Mouse (Mus musculus) brain, embryonic 14.5 days (tissue): ENCODE measurements around the gene Mgst2. TPM values are rescaled to one million over a fixed set of nuclear protein-coding genes. Genes with fewer than 3 reads are reported as not detected.

ENCODE experiments used
- DNase-seq: peaks from one replicate; pipeline ENCODE4 v3.0.0-alpha.2; 2011; ENCODE audit warnings: low read depth
- CTCF ChIP-seq: fragments of 200-500 bp; IDR thresholded peaks from 2 replicates; pipeline ENCODE4 v1.5.1; 2012; ENCODE audit warnings: inconsistent platforms, mild to moderate bottlenecking, moderate library complexity, borderline replicate concordance; ENCODE audit not compliant: insufficient read depth, insufficient read length; ENCODE audit errors: extremely low read depth
- POLR2A ChIP-seq: fragments of 200-500 bp; IDR thresholded peaks from 2 replicates; pipeline ENCODE4 v1.6.1; 2012; ENCODE audit warnings: mild to moderate bottlenecking, inconsistent platforms, borderline replicate concordance; ENCODE audit not compliant: poor library complexity, insufficient read depth, insufficient read length, severe bottlenecking; ENCODE audit errors: extremely low read depth
- polyA plus RNA-seq: library from polyadenylated mRNA; depleted of rRNA; stranded (reverse); fragments of >200 nt; gene quantifications from 2 replicates; pipeline ENCODE4 v1.2.3, GENCODE M21; 2012

Mgst2 gene
- polyA plus RNA-seq, 1 experiment = 0.19 TPM

DNA sequence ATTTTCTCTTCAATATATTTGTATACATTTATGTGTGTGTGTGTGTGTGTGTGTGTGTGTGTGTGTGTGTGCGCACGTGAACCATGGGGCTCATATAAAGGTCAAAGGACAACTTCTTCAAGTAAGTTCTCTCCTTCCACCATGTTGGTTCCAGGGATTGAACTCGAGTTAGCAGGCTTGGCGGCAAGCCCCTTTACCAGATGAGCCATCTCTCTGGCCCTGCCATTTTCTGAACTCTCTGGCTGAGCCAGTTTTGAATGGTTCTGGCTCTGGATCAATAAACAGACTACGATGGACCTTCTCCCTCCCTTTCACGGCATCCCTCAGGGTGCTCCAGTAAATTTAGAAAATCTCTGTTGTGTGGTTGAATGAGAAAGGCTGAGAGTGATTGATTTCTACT is 26.6 kb downstream of the Mgst2 start:
- TF ChIP-seq POLR2A = no peak
- TF ChIP-seq CTCF = no peak
- no peak for DNase-seq

DNA sequence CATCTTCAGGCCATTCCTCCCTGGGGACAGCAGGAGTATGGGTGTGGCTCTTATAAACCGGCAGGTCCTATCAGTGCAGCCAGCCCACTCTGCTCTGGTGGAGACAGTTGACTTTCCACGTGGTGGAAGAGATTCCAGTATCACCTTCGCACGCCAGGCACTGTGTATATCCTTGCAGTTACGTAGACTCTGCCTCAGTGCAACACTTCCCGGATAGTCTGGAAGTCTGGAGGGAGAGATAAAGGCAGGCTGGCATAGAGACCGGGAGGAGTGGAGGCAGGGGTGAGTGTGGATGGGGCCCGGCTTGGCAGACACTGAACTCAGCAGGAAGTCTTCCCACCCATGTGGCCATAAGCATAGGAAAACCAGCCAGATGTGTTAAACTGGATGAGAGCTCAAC is 28.6 kb downstream of the Mgst2 start:
- TF ChIP-seq CTCF = no peak
- TF ChIP-seq POLR2A = no peak
- no peak for DNase-seq

DNA sequence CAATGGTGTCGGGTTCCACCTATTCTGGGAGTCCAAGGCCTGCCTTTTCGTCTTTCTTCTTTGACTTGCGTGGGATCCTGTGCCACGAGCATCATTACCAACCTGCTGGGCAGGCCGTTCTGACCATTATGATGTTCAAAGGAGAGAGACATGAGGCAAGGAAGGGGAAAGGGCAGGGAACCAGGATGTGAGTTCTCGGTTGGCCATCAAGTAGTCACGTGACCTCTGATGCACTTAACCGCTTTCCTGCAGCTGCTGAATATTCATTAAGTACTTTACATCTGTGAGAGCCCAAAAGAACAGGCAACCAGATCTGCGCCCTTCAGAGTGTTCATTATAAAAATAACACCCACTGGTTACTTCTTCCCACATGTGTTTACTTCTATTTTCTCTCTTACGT is 33.0 kb downstream of the Mgst2 start:
- TF ChIP-seq CTCF (no peak), POLR2A (no peak)

DNA sequence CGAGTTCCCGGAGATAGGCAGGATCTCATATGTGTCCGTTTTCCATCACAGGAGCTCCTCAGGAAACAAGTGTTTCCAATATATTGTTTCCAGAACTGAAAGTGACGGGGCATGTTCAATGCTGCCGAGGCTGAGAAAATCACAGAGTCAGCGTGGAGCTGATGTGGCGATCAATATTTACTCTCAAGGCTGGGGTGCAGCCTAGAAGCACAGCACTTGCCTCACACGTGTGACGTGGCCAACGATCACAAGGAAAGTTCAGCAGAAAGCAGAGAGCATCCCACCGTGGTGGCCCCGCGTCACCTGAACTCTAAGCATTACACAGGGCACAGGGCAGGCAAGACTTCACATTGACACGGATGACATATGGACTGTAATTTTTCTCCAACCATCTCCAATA is 34.4 kb downstream of the Mgst2 start:
- DNase-seq = no peak
- TF ChIP-seq POLR2A = no peak
- TF ChIP-seq CTCF = no peak

More for the DNA sequence above, 33.0 kb downstream of the Mgst2 start:
- DNase-seq = no peak

DNA sequence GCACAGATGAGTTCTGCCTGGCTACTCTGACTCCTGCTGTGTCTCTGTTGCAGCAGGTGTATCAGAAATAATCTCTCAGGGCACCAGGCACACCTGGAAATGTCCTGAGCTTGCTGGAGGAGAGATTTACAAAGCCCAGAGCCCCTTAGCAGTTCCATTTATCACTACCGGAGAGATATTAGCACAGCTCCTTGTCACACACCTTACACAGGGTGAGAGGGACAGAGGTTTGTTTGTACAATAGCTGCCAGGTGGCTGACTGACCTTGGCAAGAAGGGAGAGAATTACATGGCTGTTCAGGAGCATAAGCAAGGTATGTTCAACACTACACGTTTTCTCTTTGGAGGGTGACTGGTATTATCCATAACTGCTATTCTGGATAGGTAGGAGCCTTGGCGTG is 35.6 kb downstream of the Mgst2 start:
- no peak for TF ChIP-seq CTCF

DNA sequence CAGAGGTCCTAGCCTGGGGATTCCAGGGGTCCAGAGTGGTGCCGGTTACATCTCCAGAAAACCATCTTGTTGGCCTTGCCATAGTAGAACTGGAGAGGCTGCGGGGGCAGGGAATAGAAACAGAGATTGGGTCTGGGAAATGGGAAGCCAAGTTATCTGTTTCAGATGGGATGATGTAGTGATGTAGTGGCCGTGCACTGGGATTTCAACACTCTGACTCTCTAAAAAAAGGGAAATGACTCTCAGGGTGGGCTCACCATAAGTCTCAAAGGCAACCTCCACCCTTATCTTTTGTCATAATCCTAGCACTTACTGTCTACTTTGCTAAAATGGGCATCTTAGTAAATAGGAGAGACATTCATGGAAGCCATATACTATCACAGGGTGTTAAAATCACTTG is 37.8 kb downstream of the Mgst2 start:
- TF ChIP-seq POLR2A = no peak
- no peak for TF ChIP-seq CTCF
- no peak for DNase-seq

More for the DNA sequence above, 35.6 kb downstream of the Mgst2 start:
- no peak for DNase-seq

DNA sequence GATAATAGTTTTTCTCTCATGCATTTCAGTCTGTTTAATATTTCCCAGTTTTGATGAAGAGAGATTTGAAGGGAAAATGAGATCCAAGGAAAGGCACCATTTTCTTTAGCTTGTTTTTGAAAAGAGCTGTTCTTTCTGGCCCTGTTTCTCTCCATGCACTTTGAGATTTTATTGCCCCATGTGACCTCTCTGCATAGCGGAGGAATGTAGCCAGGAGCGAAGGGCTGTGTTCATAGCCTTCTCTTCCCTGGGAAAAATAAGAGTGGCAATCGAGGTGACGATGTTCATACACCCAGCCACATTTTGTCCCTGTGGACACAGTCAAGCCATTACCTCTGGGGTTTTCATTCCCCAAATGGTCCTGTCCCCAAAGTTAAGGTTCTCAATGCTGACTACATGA is 40.0 kb downstream of the Mgst2 start:
- no peak for DNase-seq
- TF ChIP-seq CTCF (no peak), POLR2A (no peak)

DNA sequence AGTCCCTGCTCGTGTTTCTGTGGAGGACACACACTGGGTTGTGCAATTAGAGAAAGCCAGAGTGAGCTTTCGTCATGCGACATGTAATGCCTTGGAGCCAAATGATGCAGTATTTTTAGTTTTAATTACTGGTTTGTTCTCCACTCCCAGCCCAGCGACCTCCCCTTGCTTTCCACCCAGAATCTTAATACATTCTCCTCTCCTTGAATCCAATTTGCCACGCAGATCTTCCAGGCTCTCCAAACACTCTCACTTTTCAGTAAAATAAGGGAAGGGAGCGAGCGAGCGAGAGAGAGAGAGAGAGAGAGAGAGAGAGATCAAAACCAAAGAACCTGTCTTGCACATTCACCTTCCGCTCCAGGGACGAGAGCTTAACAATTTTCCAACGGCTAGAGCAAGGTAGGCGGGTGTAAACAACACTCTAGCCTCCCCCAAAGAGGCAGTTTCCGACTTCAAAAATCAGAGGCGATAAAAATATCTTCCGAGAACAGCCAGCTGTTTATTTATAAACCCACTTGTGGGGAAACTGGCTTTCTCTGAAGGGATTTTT is 40.6 kb downstream of the Mgst2 start:
- TF ChIP-seq CTCF (no peak), POLR2A (no peak)
- peak; percentile 74 for DNase-seq

DNA sequence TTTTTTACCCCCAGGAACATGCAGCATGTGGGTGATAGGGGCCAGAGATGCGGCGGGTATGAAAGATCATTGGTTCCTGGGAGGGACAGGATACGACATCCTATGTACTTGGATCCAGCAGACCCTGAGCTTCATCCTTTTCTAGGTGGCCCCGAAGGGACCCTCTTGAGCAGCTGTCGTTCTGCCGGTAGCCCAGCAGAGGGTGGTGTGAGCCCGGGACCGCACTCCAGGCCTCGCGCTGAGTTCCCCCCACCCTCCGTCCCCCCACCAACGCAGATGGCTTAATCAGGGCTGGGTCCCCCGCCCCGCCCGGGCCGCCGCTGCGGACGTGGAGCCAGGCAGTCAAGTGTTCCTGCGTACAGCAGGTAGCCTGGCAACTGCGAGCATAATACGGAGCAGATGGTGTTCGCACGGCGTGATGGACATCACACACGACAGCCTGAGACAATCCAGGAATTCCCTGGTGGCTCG is 41.2 kb downstream of the Mgst2 start:
- peak; percentile 98 for DNase-seq

DNA sequence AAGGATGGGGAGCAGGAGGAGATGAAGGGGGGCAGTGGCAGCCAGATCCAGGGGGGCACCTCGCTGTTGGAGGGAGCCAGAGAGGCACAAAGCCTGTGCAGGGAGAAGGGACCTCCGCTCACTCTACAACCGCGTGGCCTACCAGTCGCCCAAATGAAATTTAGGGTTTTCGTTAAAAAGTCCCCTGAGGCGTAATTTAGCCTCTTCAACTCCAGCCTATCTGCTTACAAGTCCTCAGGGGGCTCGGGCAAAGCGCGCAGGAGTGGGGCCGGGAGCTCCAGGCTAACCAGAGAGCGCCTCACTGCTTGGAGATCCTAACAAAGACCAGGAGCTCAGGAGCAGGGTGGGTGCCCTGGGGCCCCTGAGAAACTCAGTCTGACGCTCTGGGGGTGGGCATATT is 41.8 kb downstream of the Mgst2 start:
- DNase-seq = peak; percentile 83
- TF ChIP-seq CTCF (no peak), POLR2A (no peak)

More for the DNA sequence above, 41.2 kb downstream of the Mgst2 start:
- TF ChIP-seq CTCF (peak; percentile 88), POLR2A (0 out of 2 replicates have a peak, but pooled peaks have one; percentile 21)

DNA sequence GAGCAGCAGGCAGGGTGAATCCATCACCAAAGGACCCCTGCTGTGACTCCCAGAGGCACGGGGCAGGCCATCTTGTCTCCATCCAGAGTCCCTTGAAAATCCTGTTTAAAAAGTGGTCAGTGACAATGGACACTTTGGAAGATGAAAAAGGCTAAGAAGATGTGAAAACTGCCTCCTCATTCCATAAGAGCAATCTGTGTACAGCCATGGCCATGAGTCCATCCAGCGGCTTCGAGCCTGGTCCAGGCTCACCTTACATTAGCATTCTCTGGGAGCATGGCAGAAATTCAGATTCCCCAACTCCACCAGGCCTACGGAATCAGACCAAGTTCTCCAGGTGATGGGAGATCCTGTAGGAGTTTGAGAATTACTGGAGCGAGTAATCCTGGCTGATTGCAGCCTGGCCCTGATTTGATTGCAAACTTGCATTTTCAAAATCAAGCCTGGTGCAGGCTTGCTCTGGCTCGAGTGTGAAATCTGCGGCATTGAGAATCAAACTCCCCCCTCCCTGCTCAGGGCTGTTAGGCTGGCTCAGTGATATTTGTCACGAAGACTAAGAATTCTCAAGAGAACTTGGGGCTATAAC is 42.6 kb downstream of the Mgst2 start:
- TF ChIP-seq POLR2A (no peak), CTCF (no peak)
- DNase-seq = peak; percentile 33

DNA sequence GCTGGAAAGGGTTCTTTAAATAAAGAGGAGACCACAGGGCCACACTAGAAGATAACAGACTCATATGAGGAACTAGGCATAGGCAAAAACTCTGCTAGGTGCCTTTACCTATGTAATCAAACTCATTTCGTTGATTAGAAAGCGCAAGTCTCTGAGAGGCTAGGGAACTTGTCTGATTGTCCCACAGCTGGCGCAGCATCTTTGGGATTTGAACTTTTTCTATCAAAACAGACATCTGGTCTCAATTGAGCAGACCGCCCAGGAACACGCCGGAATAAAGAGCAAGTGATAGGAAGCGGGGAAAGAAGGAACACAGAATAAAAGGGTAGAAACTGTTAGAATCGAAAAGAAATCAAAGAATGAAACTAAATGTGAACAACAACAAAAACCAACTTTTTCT is 43.3 kb downstream of the Mgst2 start:
- TF ChIP-seq POLR2A = no peak
- TF ChIP-seq CTCF = no peak

DNA sequence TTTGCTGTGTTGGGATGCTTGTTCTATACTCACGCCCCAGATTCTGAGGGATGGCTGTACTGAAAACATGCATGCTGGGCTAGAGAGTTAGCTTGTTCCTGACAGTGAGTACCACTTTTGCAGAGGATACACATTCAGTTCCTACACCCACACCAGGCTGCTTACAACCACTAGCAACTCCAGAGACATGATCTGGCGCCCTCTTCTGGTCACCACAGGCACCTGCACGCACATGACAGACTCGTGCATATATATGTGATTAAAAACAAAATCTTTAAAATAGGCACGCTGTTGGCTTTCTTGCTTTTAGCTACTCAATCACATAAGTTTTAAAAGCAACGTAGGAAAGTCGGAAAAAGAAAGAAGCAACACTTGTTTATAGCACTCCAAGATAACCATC is 45.1 kb downstream of the Mgst2 start:
- peak; percentile 28 for DNase-seq
- peak; percentile 46; the same call in 1 of the 2 replicates for TF ChIP-seq CTCF
- TF ChIP-seq POLR2A = no peak

More for the DNA sequence above, 43.3 kb downstream of the Mgst2 start:
- no peak for DNase-seq

DNA sequence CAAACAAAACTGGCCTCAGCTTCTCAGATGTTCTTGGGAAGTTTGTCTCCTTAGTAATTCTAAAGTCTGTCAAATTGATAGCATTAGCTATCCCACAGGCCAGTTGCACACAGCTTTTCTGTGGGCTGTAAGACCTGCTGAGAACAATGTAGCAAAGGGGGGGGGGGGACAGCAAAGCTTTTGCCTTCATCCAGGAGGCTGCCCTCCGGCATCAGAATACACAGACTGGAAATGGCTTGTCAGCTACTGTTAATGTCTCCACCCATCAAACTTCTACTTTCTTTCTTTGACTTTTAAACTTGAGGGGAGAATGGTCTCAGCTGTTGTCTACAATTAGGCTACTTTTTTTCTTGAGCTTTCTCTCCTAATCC is 48.2 kb downstream of the Mgst2 start:
- TF ChIP-seq CTCF (no peak), POLR2A (no peak)
- DNase-seq = no peak
